Mouse (Mus musculus): ENCODE measurements around the gene Rbpj. TPM values are rescaled to one million over a fixed set of nuclear protein-coding genes. Genes with fewer than 3 reads are reported as not detected.

Rbpj gene
- polyA plus RNA-seq, 1 experiment: 15.3 TPM

GRCm38 (mm10) chr5:53551394-53551793 is 85.4 kb downstream of the Rbpj start:
- no peak for DNase-seq (ENCODE audit: low read depth)

DNA sequence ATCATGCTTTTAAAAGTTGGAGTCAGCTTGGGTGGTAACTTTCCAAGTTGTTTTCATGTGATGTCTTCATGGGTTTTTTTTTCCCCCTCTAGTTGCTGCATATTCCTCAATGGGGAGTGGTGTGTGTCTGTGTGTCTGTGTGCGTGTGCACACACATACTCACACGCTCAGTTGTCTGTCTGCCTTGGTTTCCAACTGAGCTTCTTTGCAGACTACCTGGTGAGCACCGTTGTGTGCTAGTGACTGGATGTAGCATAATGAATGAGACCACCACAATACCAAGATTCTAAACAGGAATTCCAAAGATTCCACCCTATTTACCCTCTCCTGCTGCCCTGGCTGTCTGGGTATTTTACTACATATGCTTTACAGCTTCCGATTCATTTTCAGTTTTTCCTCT is 86.0 kb downstream of the Rbpj start:
- DNase-seq (ENCODE audit: low read depth): no peak

DNA sequence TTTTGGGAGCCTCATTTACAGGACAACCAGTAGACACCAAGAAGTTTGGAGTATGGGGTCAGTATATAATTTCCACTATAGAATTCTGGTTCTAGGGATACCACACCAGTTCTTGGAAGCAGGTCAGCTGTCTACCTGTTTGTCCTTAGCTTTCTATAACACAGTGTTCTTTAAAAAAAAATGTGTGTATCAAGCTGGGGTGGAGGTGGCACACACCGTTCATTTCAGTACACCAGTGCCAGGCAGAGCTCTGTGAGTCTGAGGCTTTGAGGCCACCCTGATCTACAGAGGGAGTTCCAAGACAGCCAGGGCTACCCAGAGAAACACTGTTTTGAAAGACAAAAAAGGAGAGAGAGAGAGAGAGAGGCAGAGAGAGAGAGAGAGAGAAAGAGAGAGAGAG is 87.3 kb downstream of the Rbpj start:
- no peak for DNase-seq (ENCODE audit: low read depth)

- no peak for DNase-seq (ENCODE audit: low read depth)
Observed at GRCm38 (mm10) chr5:53554180-53554579, 88.2 kb downstream of the Rbpj start.

- DNase-seq (ENCODE audit: low read depth): no peak
Observed at GRCm38 (mm10) chr5:53554926-53555325, 89.0 kb downstream of the Rbpj start.

- DNase-seq (ENCODE audit: low read depth): no peak
Observed at GRCm38 (mm10) chr5:53555474-53555873, 89.5 kb downstream of the Rbpj start.

GRCm38 (mm10) chr5:53555929-53556328 is 90.0 kb downstream of the Rbpj start:
- DNase-seq (ENCODE audit: low read depth): no peak

GRCm38 (mm10) chr5:53557544-53558260 is 91.8 kb downstream of the Rbpj start:
- DNase-seq (ENCODE audit: low read depth): no peak

GRCm38 (mm10) chr5:53561160-53561559 is 95.2 kb downstream of the Rbpj start:
- DNase-seq (ENCODE audit: low read depth): no peak

- no peak for DNase-seq (ENCODE audit: low read depth)
Observed at GRCm38 (mm10) chr5:53564309-53564708, 98.4 kb downstream of the Rbpj start.

DNA sequence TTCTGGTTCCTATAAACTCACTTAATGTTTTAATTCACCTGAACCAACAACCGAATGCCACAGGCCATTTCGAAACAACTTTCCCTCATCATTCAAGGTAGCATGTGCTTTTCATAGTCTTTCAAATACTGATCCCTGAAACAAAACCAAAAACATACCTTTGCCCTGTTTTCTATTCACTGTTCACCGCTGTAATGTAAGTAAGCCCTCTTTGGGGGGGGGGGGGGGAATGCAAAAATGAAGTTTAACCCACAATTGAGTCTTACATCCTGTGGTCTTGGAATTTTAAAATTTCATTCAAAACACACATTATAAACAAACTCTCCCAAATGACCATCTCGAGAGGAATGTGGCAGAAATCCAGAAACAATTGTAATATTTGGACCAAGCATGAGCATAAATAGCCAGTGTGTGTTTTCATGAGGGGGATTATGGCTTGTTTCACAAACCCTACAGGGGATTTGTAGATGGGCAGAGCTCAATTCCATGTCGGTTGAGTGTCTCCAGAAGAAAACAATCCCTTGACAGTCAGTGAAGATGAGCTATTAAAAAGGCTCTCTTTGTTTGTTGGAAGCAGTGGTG is 99.4 kb downstream of the Rbpj start:
- DNase-seq (ENCODE audit: low read depth): no peak

GRCm38 (mm10) chr5:53566485-53567083 is 100.6 kb downstream of the Rbpj start:
- no peak for DNase-seq (ENCODE audit: low read depth)

GRCm38 (mm10) chr5:53572496-53572895 is 106.5 kb downstream of the Rbpj start:
- no peak for DNase-seq (ENCODE audit: low read depth)

- DNase-seq (ENCODE audit: low read depth): no peak
Observed at GRCm38 (mm10) chr5:53574883-53575442, 109.0 kb downstream of the Rbpj start.

GRCm38 (mm10) chr5:53577272-53577889 is 111.4 kb downstream of the Rbpj start:
- DNase-seq (ENCODE audit: low read depth): no peak

DNA sequence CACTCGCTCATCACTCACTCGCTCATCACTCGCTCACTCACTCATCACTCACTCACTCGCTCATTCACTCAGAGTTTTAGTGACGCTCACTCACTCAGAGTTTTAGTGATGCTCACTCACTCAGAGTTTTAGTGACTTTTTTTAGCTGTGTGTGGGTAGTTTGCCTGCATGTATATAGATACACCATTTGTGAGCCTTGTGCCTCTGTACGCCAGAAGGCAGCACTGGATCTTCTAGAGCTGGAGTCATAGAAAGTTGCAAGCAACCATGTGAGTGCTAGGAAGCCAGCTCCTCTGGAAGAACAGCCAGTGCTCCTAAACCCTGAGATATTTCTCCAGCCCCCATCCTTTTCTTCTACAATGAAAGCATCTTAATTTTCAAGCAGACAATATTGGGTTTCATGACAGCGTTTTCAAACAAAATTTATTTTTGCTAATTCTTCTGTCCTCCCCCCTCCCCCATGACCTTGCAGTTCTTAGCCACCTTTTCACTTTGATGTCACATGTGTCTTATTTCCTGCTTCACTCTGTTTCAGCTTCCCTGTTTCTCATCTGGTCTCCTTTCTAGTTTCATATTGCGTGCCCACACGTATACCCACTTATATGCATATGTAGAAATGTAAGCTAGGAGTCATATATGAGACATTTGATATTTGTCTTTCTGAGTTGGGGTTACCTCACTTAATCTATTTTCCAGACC is 118.3 kb downstream of the Rbpj start:
- no peak for DNase-seq (ENCODE audit: low read depth)

GRCm38 (mm10) chr5:53588421-53589171 is 122.6 kb downstream of the Rbpj start:
- no peak for DNase-seq (ENCODE audit: low read depth)

DNA sequence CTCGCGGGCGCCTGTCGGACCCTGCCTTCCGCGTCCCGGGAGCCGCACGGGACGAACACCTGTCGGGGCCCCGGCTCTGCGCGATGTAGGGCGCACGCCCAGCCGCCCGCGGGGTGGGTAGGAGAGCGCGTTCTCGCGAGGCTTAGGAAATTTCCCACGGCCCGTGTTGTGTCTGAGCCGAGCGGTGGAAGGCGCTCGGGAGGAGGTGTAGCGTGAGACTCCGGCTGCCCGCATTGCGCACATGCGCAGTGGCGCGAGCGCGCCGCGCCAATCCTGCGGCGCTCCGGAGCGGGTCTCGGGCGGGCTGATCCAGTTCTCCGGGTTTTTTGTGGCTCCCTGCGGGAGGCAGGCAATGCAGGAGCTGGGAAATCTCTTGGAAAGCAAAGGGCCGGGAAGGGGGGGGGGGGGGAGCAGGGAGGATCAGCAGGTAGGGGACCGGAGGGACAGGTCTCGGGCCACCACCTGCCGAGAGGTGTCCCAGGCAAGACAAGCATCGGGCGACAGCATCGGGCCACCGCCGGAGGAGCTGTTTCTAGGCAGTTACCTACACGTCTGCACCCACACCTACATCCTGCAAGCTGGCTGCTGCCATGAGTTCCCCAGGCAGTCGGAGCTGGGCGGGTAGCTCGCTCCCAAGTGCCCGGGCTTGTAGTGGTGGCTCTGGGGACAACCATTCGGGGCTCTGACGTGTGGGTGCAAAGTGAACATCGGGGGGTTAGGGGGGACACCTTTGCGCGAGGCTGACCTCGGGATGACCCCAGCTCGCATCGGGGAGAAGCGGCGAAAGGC is 123.4 kb downstream of the Rbpj start:
- DNase-seq (ENCODE audit: low read depth): peak; percentile 74

DNA sequence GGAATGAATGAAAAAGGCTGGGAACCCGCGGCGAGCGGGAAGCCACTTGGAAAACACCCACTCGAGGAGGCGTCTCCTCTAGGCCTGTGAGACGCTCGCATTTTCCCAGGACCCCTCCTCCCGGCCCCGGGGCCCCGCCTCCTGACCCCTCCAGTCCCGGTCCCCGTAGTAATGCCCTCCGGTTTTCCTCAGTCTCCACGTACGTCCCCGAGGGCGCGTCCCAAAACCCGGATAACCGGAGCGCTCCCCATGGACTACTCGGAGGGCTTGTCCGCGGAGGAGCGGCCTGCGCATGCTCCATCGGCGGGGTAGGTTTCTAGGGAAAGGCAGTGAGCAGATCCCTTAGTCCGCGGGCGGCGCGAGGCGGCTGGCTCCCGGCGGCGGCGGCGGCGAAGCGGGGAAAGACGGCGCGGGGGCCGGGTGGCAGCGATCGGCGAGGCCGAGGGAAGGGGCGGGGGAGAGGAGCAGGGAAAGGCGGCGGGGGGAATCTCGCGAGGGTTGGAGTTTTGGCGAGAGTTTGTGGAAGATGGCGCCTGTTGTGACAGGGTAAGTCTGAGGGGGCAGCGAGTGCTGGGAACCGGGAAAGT is 124.3 kb downstream of the Rbpj start:
- peak; percentile 71 for DNase-seq (ENCODE audit: low read depth)
